Mouse (Mus musculus) frontal cortex, postnatal 10 days (tissue): ENCODE results near the gene Gm13199.

Experiments
- DNase-seq, 2 experiments: peaks; one replicate each; pipeline ENCODE4 v3.0.0; 2022; ENCODE audit warnings: low spot score in 2 of 2, mixed read lengths in 1 of 2

The Gm13199 gene

GRCm38 (mm10) chr2:5822449-5822848, 40.3 kb downstream of the Gm13199 start:
- no peak for DNase-seq

GRCm38 (mm10) chr2:5821264-5821663, 41.5 kb downstream of the Gm13199 start:
- DNase-seq: no peak
